Mouse (Mus musculus): ENCODE measurements around the gene Qpct.

DNA sequence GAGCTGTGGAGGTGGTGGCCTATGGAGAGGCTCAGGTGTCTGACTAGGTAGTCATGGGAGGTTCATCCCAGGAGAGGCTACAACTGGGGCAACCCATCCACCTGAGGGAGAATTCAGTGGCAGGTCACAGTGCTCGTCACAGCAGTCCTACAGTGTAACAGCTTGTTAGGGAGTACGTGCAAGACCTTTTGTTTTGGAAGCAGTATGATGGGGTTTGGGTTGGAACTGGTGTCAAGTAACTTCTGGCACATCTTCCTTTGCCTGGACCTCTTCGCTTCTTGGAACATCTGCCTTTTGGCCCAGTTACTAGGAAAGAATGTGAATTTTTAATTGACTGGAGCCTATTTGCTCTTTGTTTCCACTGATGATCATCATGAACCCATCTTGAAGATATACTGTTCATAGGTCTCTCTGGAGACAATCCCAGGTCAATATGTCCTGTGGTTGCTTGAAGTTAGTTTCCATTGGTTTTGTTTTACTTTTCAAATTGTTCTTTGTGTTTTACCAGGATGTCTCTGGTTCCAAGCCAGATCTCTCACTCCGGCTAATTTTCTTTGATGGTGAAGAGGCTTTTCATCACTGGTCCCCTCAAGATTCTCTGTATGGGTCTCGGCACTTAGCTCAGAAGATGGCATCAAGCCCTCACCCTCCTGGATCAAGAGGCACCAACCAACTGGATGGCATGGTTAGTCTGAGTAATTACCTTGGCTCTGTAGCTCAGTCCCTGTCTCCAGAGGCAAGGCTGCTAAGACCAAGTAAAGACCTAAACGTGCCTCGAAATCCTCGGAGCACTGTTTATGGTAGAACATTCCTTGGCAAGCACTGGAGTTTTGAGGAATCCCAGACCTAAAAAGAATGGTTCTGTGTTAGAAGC, 25.5 kb downstream of the Qpct start:
- no peak for TF ChIP-seq CTCF (IDR thresholded peaks at IDR 0.05)
- TF ChIP-seq EP300 (IDR thresholded peaks at IDR 0.05), result no peak
